Mouse (Mus musculus) liver, adult 2 months (tissue): ENCODE data around the gene Cnot6l. TPM values are rescaled to one million over a fixed set of nuclear protein-coding genes. Genes with fewer than 3 reads are reported as not detected.

Experiments
- DNase-seq: peaks from one replicate; pipeline ENCODE4 v3.0.0-alpha.2; 2011; ENCODE audit warnings: low read depth, low spot score; ENCODE audit errors: extremely low read depth
- H3K27ac ChIP-seq: fragments of 200-500 bp; replicated peaks from 2 replicates; pipeline ENCODE4 v1.5.1; 2012; ENCODE audit warnings: low read depth, mild to moderate bottlenecking, control low read depth, inconsistent platforms, low read length; ENCODE audit not compliant: insufficient read depth
- H3K27me3 ChIP-seq: fragments of 200-500 bp; 2 replicates; pipeline ENCODE4 v1.6.1; 2012; ENCODE audit warnings: mild to moderate bottlenecking, moderate library complexity, low read length, inconsistent platforms; ENCODE audit not compliant: control insufficient read depth, insufficient read depth
- H3K36me3 ChIP-seq: fragments of 200-500 bp; 2 replicates; pipeline ENCODE4 v1.6.1; 2012; ENCODE audit warnings: low read length, inconsistent platforms; ENCODE audit not compliant: control insufficient read depth, insufficient read depth
- H3K4me1 ChIP-seq: fragments of 200-500 bp; 2 replicates; pipeline ENCODE4 v1.6.1; 2011; ENCODE audit warnings: low read length; ENCODE audit not compliant: control insufficient read depth, insufficient read depth
- H3K4me3 ChIP-seq: fragments of 200-500 bp; 2 replicates; pipeline ENCODE4 v1.5.1; 2011; ENCODE audit warnings: low read depth, mild to moderate bottlenecking, control low read depth, low read length, moderate library complexity; ENCODE audit not compliant: insufficient read depth
- H3K79me2 ChIP-seq: fragments of 200-500 bp; 2 replicates; pipeline ENCODE4 v1.6.1; 2012; ENCODE audit warnings: inconsistent platforms, mild to moderate bottlenecking, low read length, moderate library complexity; ENCODE audit not compliant: control insufficient read depth, insufficient read depth
- H3K9ac ChIP-seq: fragments of 200-500 bp; 2 replicates; pipeline ENCODE4 v1.6.1; 2012; ENCODE audit warnings: low read depth, mild to moderate bottlenecking, control low read depth, inconsistent platforms, low read length
- CTCF ChIP-seq: fragments of 200-500 bp; IDR thresholded peaks from 2 replicates; pipeline ENCODE4 v1.5.1; 2011; ENCODE audit warnings: low read depth, low read length, control low read depth
- POLR2A ChIP-seq: fragments of 200-500 bp; IDR thresholded peaks from 2 replicates; pipeline ENCODE4 v1.6.1; 2011; ENCODE audit warnings: low read length, control low read depth; ENCODE audit not compliant: insufficient read depth; ENCODE audit errors: extremely low read depth
- WGBS: fragments of 180-500 bp; shearing (Covaris S2); methylation state at CpG from one replicate; pipeline ENCODE4 v1.1.7; 2018; 5-methylcytosine and 5-hydroxymethylcytosine counted together
- polyA plus RNA-seq: library from polyadenylated mRNA; depleted of rRNA; stranded (reverse); fragments of >200 nt; gene quantifications from 2 replicates; pipeline ENCODE4 v1.2.3, GENCODE M21; 2012; rRNA removed
- total RNA-seq: library from RNA; depleted of rRNA; stranded (reverse); fragments of >200 nt; gene quantifications from 2 replicates; pipeline ENCODE4 v1.2.3, GENCODE M21; 2014; rRNA removed

Cnot6l gene
- total and polyA plus RNA-seq, 2 experiments, result 3.5 to 24.7 TPM

DNA sequence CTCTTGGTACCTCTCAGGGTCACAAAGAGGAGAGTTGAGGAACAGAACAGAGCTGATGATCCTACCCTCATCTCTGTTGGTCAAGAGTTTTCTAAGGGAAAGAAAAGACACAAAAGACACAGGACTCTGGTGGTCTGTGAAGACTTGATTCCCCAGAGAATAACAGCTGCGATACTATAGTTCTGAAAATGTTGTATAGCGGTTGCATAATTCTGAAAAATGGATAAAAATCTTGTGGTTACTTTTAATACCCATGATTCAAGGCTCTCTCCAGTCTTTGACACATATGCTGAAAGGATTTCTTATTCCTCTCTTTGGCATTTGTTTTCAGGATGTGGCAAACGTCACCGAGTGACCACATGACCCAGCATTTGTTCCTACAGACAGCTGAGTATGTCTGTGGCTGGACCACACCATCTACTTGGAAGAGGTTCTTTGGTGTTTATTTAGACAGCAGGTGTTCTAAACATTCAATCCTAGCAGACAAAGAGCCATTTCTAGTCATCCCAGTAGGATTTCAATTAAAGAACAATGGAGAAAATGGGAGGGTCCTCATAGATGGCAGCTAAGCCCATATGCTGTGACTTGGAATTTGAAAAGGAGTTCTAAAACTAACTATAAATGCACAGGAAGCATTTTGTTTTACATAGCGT, 124.7 kb downstream of the Cnot6l start:
- Histone ChIP-seq H3K79me2 (no peaks in the 10 kb centered on the region), H3K4me1 (no peaks in the 10 kb centered on the region), H3K9ac (no peak overlapping the region), H3K27ac (no peak overlapping the region), H3K36me3 (no peaks in the 10 kb centered on the region), H3K27me3 (no peaks in the 10 kb centered on the region), H3K4me3 (no peak overlapping the region)
- WGBS, result 85% methylated on average over 5 of the region's 5 CpGs
- DNase-seq, result no peak
- TF ChIP-seq CTCF, result no peak
- TF ChIP-seq POLR2A, result no peak

- no peak for TF ChIP-seq POLR2A
- no peak for TF ChIP-seq CTCF
- Histone ChIP-seq H3K36me3 (no peaks in the 10 kb centered on the region), H3K27ac (no peak overlapping the region), H3K27me3 (no peaks in the 10 kb centered on the region), H3K4me3 (no peak overlapping the region), H3K9ac (no peak overlapping the region), H3K79me2 (no peaks in the 10 kb centered on the region), H3K4me1 (no peaks in the 10 kb centered on the region)
- DNase-seq, result no peak
- WGBS, result 76% methylated on average over 8 of the region's 8 CpGs
These were observed 126.3 kb downstream of the Cnot6l start for GRCm38 (mm10) chr5:96037684-96038121.

GRCm38 (mm10) chr5:96036125-96036672, 127.8 kb downstream of the Cnot6l start:
- DNase-seq, result peak; percentile 41
- Histone ChIP-seq H3K27me3 (no peaks in the 10 kb centered on the region), H3K4me3 (no peak overlapping the region), H3K9ac (no peak overlapping the region), H3K79me2 (no peaks in the 10 kb centered on the region), H3K27ac (no peak overlapping the region), H3K36me3 (no peaks in the 10 kb centered on the region), H3K4me1 (no peaks in the 10 kb centered on the region)
- TF ChIP-seq POLR2A, result no peak
- TF ChIP-seq CTCF, result no peak; the same call in 1 of the 2 replicates
- WGBS, result 55% methylated on average over 7 of the region's 7 CpGs

- no peak for DNase-seq
- Histone ChIP-seq H3K27me3 (no peaks in the 10 kb centered on the region), H3K27ac (no peak overlapping the region), H3K36me3 (no peaks in the 10 kb centered on the region), H3K4me1 (no peaks in the 10 kb centered on the region), H3K79me2 (no peaks in the 10 kb centered on the region), H3K4me3 (no peak overlapping the region), H3K9ac (no peak overlapping the region)
- TF ChIP-seq CTCF (no peak), POLR2A (no peak)
- whole genome bisulfite sequencing, result 76% methylated on average over 1 of the region's 1 CpGs
These were observed 129.9 kb downstream of the Cnot6l start for GRCm38 (mm10) chr5:96034101-96034500.

DNA sequence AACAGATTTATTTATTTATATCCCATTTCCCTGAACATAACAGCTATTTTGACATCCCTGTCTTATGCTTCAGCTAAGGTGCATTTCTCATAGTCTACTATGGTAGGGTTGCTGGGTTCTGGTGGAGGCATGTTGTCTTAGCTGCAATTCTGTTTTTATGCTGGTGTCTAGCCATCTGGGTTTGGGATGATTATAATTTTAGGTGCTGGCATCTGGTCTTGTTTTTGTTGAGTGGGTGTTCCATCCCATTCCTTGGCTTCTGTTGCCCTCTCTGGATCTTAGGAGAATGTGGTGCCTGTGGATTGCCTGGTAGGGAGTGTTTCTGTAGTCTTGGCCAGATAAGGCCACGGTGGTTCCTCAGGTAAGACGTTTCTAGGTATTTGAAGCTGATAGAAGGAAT, 134.2 kb downstream of the Cnot6l start:
- H3K4me1 ChIP-seq, result no peaks in the 10 kb centered on the region
- WGBS, result 82% methylated on average over 2 of the region's 2 CpGs
- no peaks in the 10 kb centered on the region for H3K79me2 ChIP-seq
- H3K36me3 ChIP-seq, result no peaks in the 10 kb centered on the region
- TF ChIP-seq POLR2A (no peak), CTCF (no peak)
- no peak overlapping the region for H3K4me3 ChIP-seq
- no peak overlapping the region for H3K27ac ChIP-seq
- H3K9ac ChIP-seq, result no peak overlapping the region
- no peak for DNase-seq
- no peaks in the 10 kb centered on the region for H3K27me3 ChIP-seq

Other genes starting within 250 kb of the Cnot6l start
- gene Cxcl13, start 207.2 kb downstream of the Cnot6l start, total RNA-seq, result 0.55 and 0.60 TPM in 2 replicates
- gene Cxcl13, start 207.2 kb downstream of the Cnot6l start, polyA plus RNA-seq, result 0.22 and 0.29 TPM in 2 replicates
- gene Mrpl1, start 45.3 kb upstream of the Cnot6l start, total RNA-seq, result 20.3 and 20.6 TPM in 2 replicates
- 4.0 and 5.1 TPM in 2 replicates for gene Mrpl1, start 45.3 kb upstream of the Cnot6l start, polyA plus RNA-seq
- 1.1 and 1.3 TPM in 2 replicates for gene Fras1, start 209.8 kb upstream of the Cnot6l start, total RNA-seq
- gene Fras1, start 209.8 kb upstream of the Cnot6l start, polyA plus RNA-seq, result 0.66 and 0.75 TPM in 2 replicates